Mouse (Mus musculus) liver, embryonic 11.5 days (tissue): ENCODE data around the gene Klk9. TPM values are rescaled to one million over a fixed set of nuclear protein-coding genes. Genes with fewer than 3 reads are reported as not detected.

Experiments
- ATAC-seq: fragments of 200-750 bp; cut with Nextera tagmentation; replicated peaks from 2 replicates; pipeline ENCODE4 v1.8.0; 2017; ENCODE audit warnings: moderate number of reproducible peaks, mild to moderate bottlenecking, moderate TSS enrichment, moderate library complexity; ENCODE audit not compliant: low FRiP score
- DNase-seq: peaks from one replicate; pipeline ENCODE4 v3.0.0-alpha.2; 2017; ENCODE audit warnings: low spot score
- H3K27ac ChIP-seq: fragments of 300-500 bp; sonication (generic); 2 replicates; pipeline ENCODE4 v1.5.1; 2014; ENCODE audit warnings: mild to moderate bottlenecking, low read depth, low read length, control low read depth
- H3K27me3 ChIP-seq: fragments of 300-500 bp; sonication (generic); replicated peaks from 2 replicates; pipeline ENCODE4 v1.6.1; 2014; ENCODE audit warnings: low read length, mixed read lengths; ENCODE audit not compliant: control insufficient read depth, insufficient read depth
- H3K36me3 ChIP-seq: fragments of 300-500 bp; sonication (generic); 2 replicates; pipeline ENCODE4 v1.6.1; 2014; ENCODE audit warnings: mild to moderate bottlenecking, low read length, moderate library complexity, mixed read lengths; ENCODE audit not compliant: control insufficient read depth, insufficient read depth
- H3K4me1 ChIP-seq: fragments of 300-500 bp; sonication (generic); replicated peaks from 2 replicates; pipeline ENCODE4 v1.6.1; 2014; ENCODE audit warnings: low read length, mixed read lengths; ENCODE audit not compliant: control insufficient read depth, insufficient read depth
- H3K4me2 ChIP-seq: fragments of 300-500 bp; sonication (generic); 2 replicates; pipeline ENCODE4 v1.6.1; 2014; ENCODE audit warnings: mild to moderate bottlenecking, control low read depth, moderate library complexity
- H3K4me3 ChIP-seq: fragments of 300-500 bp; sonication (generic); 2 replicates; pipeline ENCODE4 v1.5.1; 2014; ENCODE audit warnings: low read depth, low read length, control low read depth
- H3K9ac ChIP-seq: fragments of 300-500 bp; sonication (generic); 2 replicates; pipeline ENCODE4 v1.6.1; 2014; ENCODE audit warnings: low read depth, low read length, control low read depth
- H3K9me3 ChIP-seq: fragments of 300-500 bp; sonication (generic); 2 replicates; pipeline ENCODE4 v1.6.1; 2016; ENCODE audit warnings: low read length, inconsistent platforms, mixed read lengths; ENCODE audit not compliant: control insufficient read depth
- WGBS: fragments of 180-500 bp; shearing (Covaris S2); extraction: QIAGEN DNeasy Blood & Tissue Kit; methylation state at CpG from one replicate; pipeline ENCODE4 v1.1.7; 2014; 5-methylcytosine and 5-hydroxymethylcytosine counted together
- polyA plus RNA-seq: library from polyadenylated mRNA; unstranded; fragments of >200 nt; fragmentation: Nextera tagmentation; extraction: Ambion mirVana; gene quantifications from 2 replicates; pipeline ENCODE4 v1.2.1, GENCODE M21; 2014

Klk9 gene
- polyA plus RNA-seq, 1 experiment from 2014 or later: not detected

DNA sequence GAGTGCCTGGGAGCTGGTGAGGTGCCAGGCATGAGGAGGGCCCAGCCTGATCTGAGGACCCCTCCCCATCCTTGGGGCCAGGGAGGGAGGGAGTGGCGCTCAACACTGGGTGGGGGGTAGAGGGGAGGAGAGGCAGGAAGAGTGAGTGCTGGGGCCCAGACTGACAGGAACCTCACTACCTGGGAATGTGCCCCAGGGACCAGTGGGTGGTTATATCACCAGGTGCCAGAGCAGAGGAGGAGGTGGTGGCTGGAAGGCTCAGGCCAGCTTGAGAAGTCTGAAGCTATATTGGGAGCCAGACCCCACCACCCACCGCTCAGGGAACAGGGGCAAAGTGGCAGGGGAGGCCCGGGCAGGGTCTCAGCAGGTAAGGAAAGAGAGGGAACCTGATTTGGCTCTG lies 50.0 kb downstream of the Klk9 start, which contains the start of gene Klk5:
Gene Klk5 (plus strand): TSS at position 271 of the 400 bp plus-strand sequence.
- no peaks in the 10 kb centered on the region for H3K36me3 ChIP-seq
- ATAC-seq: no peak
- WGBS: 39% methylated on average over 3 of the region's 3 CpGs

GRCm38 (mm10) chr7:43843801-43844200 lies 52.1 kb downstream of the Klk9 start:
- H3K27me3 ChIP-seq: no peaks in the 10 kb centered on the region
- no peaks in the 10 kb centered on the region for H3K36me3 ChIP-seq
- ATAC-seq: no peak
- DNase-seq: no peak
- no peak overlapping the region for H3K27ac ChIP-seq
- H3K9ac ChIP-seq: no peak overlapping the region
- H3K9me3 ChIP-seq: no peaks in the 10 kb centered on the region
- WGBS: 93% methylated on average over 4 of the region's 4 CpGs
- H3K4me3 ChIP-seq: no peak overlapping the region
- no peak overlapping the region for H3K4me2 ChIP-seq
- no peaks in the 10 kb centered on the region for H3K4me1 ChIP-seq

More for the DNA sequence above, 50.0 kb downstream of the Klk9 start, which contains the start of gene Klk5:
- H3K27me3 ChIP-seq: no peaks in the 10 kb centered on the region
- H3K9ac ChIP-seq: no peak within 1 kb of the TSS
- H3K9me3 ChIP-seq: no peaks in the 10 kb centered on the region
- no peak within 1 kb of the TSS for H3K4me3 ChIP-seq
- H3K4me2 ChIP-seq: no peak within 1 kb of the TSS
- no peaks in the 10 kb centered on the region for H3K4me1 ChIP-seq
- DNase-seq: no peak
- no peak within 1 kb of the TSS for H3K27ac ChIP-seq

Other genes with a start within 250 kb of the Klk9 start
- 1.3 and 1.6 TPM in 2 replicates for gene Cd33, start 247.5 kb upstream of the Klk9 start, polyA plus RNA-seq
- gene Zfp658, start 229.6 kb upstream of the Klk9 start, polyA plus RNA-seq: 0.97 and 1.1 TPM in 2 replicates
- 7.0 and 9.1 TPM in 2 replicates for gene Zfp719, start 212.3 kb upstream of the Klk9 start, polyA plus RNA-seq
- gene Zfp819, start 184.7 kb upstream of the Klk9 start, polyA plus RNA-seq: 0.07 and 0.16 TPM in 2 replicates
- not detected in 2 replicates for gene Ceacam18, start 157.2 kb upstream of the Klk9 start, polyA plus RNA-seq
- gene Siglece, start 131.7 kb upstream of the Klk9 start, polyA plus RNA-seq: 0.79 and 0.90 TPM in 2 replicates
- 7.5 and 8.7 TPM in 2 replicates for gene Ctu1, start 119.9 kb upstream of the Klk9 start, polyA plus RNA-seq
- 0.18 TPM in 1 of 2 replicates, not detected in the other for gene Klk14, start 101.5 kb upstream of the Klk9 start, polyA plus RNA-seq
- gene Klk13, start 79.3 kb upstream of the Klk9 start, polyA plus RNA-seq: 0.44 and 0.56 TPM in 2 replicates
- gene Klk12, start 23.0 kb upstream of the Klk9 start, polyA plus RNA-seq: not detected in 2 replicates
- gene Klk11, start 17.3 kb upstream of the Klk9 start, polyA plus RNA-seq: not detected in 2 replicates
- 0.17 TPM in 1 of 2 replicates, not detected in the other for gene Klk10, start 10.9 kb upstream of the Klk9 start, polyA plus RNA-seq
- 27.5 and 29.1 TPM in 2 replicates for gene Klk8, start 5.7 kb downstream of the Klk9 start, polyA plus RNA-seq
- not detected in 2 replicates for gene Klk7, start 19.4 kb downstream of the Klk9 start, polyA plus RNA-seq
- not detected in 2 replicates for gene Klk6, start 32.6 kb downstream of the Klk9 start, polyA plus RNA-seq
- gene Klk5, start 50.1 kb downstream of the Klk9 start, polyA plus RNA-seq: not detected in 2 replicates
- 0.18 TPM in 1 of 2 replicates, not detected in the other for gene Klk4, start 89.3 kb downstream of the Klk9 start, polyA plus RNA-seq
- not detected in 2 replicates for gene Klk15, start 141.8 kb downstream of the Klk9 start, polyA plus RNA-seq
- gene Klk1b8, start 158.8 kb downstream of the Klk9 start, polyA plus RNA-seq: not detected in 2 replicates
- not detected in 2 replicates for gene Klk1b1, start 174.9 kb downstream of the Klk9 start, polyA plus RNA-seq
- gene Klk1b9, start 184.2 kb downstream of the Klk9 start, polyA plus RNA-seq: not detected in 2 replicates
- not detected in 2 replicates for gene Klk1b11, start 204.0 kb downstream of the Klk9 start, polyA plus RNA-seq
- gene Klk1b26, start 220.3 kb downstream of the Klk9 start, polyA plus RNA-seq: not detected in 2 replicates